ENCODE assay signal across 8 mouse cellular contexts in genomic region chr15:31601646-31602374, GRCm38 (mm10). TPM values are rescaled to one million over a fixed set of nuclear protein-coding genes. Genes with fewer than 3 reads are reported as not detected.
A peak's percentile ranks its signal among the peaks of the same experiment; 100 is the strongest.
DNase-seq lines count a peak whose midpoint lies in the region; ATAC-seq and TF ChIP-seq lines count a peak whose summit lies in the region.

Cct5 (minus strand) TSS chr15:31601804.
Fam173b (plus strand) TSS chr15:31601852.

- peak within 1 kb of the TSS; percentile 84 for H3K27ac ChIP-seq in heart, embryonic 11.5 days (ENCODE audit: low read depth, low read length)
- H3K27ac ChIP-seq in kidney, embryonic 16.5 days (ENCODE audit: low read length): peak within 1 kb of the TSS; percentile 83
- peak within 1 kb of the TSS; percentile 72 for H3K27ac ChIP-seq in liver, adult 2 months (replicated peaks; ENCODE audit: insufficient read depth, low read depth, low read length)

- H3K79me3 ChIP-seq in C2C12 (ENCODE audit: low read depth): peaks cover 52% of the 10 kb centered on the region

- H3ac ChIP-seq in C2C12 (ENCODE audit: control insufficient read depth, insufficient read length, low read depth) (peak within 1 kb of the TSS; percentile 84), myocyte (ENCODE audit: control insufficient read depth, insufficient read length) (peak within 1 kb of the TSS; percentile 93)

- peaks cover 74% of the 10 kb centered on the region for H3K79me2 ChIP-seq in C2C12 (ENCODE audit: control insufficient read depth, insufficient read depth)
- peaks cover 23% of the 10 kb centered on the region for H3K79me2 ChIP-seq in liver, adult 2 months (ENCODE audit: control insufficient read depth, insufficient read depth, low read length)
- peaks cover 54% of the 10 kb centered on the region for H3K79me2 ChIP-seq in myocyte (ENCODE audit: control insufficient read depth, insufficient read depth)

- WGBS in heart, embryonic 11.5 days (ENCODE audit: insufficient replicate concordance): under 1% methylated on average over 63 of the region's 63 CpGs
- WGBS in kidney, embryonic 16.5 days: under 1% methylated on average over 63 of the region's 63 CpGs
- under 1% methylated on average over 63 of the region's 63 CpGs for WGBS in liver, adult 2 months

- peak within 1 kb of the TSS; percentile 99 for H3K4me3 ChIP-seq in C2C12 (ENCODE audit: insufficient read depth, poor library complexity, severe bottlenecking)
- H3K4me3 ChIP-seq in erythroblast, embryonic 14.5 days (replicated peaks): peak within 1 kb of the TSS; percentile 79
- peak within 1 kb of the TSS; percentile 85 for H3K4me3 ChIP-seq in heart, embryonic 11.5 days (ENCODE audit: low read depth, low read length)
- peak within 1 kb of the TSS; percentile 67 for H3K4me3 ChIP-seq in kidney, embryonic 16.5 days (ENCODE audit: low read length)
- peak within 1 kb of the TSS; percentile 97 for H3K4me3 ChIP-seq in liver, adult 2 months (ENCODE audit: insufficient read depth, low read depth, low read length)
- H3K4me3 ChIP-seq in myocyte: peak within 1 kb of the TSS; percentile 95

- H3K27me3 ChIP-seq in C2C12 (ENCODE audit: control insufficient read depth, insufficient read depth, insufficient read length): no peaks in the 10 kb centered on the region
- H3K27me3 ChIP-seq in erythroblast, embryonic 14.5 days (ENCODE audit: control insufficient read depth): no peaks in the 10 kb centered on the region
- H3K27me3 ChIP-seq in heart, embryonic 11.5 days (ENCODE audit: control insufficient read depth, insufficient read depth, low read length): no peaks in the 10 kb centered on the region
- no peaks in the 10 kb centered on the region for H3K27me3 ChIP-seq in kidney, embryonic 16.5 days (ENCODE audit: insufficient read depth, low read length)
- no peaks in the 10 kb centered on the region for H3K27me3 ChIP-seq in liver, adult 2 months (ENCODE audit: control insufficient read depth, insufficient read depth, low read length)
- H3K27me3 ChIP-seq in myocyte (ENCODE audit: control insufficient read depth, insufficient read depth, insufficient read length): no peaks in the 10 kb centered on the region
- H3K27me3 ChIP-seq in splenic B cell, adult 2 months (ENCODE audit: control insufficient read depth, insufficient read depth, low read length, poor library complexity, severe bottlenecking): no peaks in the 10 kb centered on the region

- peak; percentile 86 for TF ChIP-seq POLR2A in brain, embryonic 14.5 days (IDR thresholded peaks at IDR 0.05; ENCODE audit: borderline replicate concordance, extremely low read depth, insufficient read depth, insufficient read length, poor library complexity, severe bottlenecking)
- peak; percentile 86 for TF ChIP-seq POLR2A in liver, adult 2 months (IDR thresholded peaks at IDR 0.05; ENCODE audit: extremely low read depth, insufficient read depth, low read length)
- TF ChIP-seq POLR2A in myocyte (IDR thresholded peaks at IDR 0.05; ENCODE audit: insufficient read length, low read depth): peak; percentile 96

- no peaks in the 10 kb centered on the region for H3K9me3 ChIP-seq in erythroblast, embryonic 14.5 days (ENCODE audit: control insufficient read depth, low read length)
- H3K9me3 ChIP-seq in heart, embryonic 11.5 days (replicated peaks; ENCODE audit: control insufficient read depth, low read length): no peaks in the 10 kb centered on the region
- H3K9me3 ChIP-seq in kidney, embryonic 16.5 days (ENCODE audit: low read length): no peaks in the 10 kb centered on the region

- no peak for TF ChIP-seq CTCF in C2C12 (IDR thresholded peaks at IDR 0.05; ENCODE audit: control insufficient read depth, insufficient read depth, insufficient read length)
- no peak for TF ChIP-seq CTCF in brain, embryonic 14.5 days (IDR thresholded peaks at IDR 0.05; ENCODE audit: borderline replicate concordance, extremely low read depth, insufficient read depth, insufficient read length)
- no peak for TF ChIP-seq CTCF in liver, adult 2 months (IDR thresholded peaks at IDR 0.05; ENCODE audit: low read depth, low read length)

- H3K4me2 ChIP-seq in heart, embryonic 11.5 days: peak within 1 kb of the TSS; percentile 95
- H3K4me2 ChIP-seq in kidney, embryonic 16.5 days (replicated peaks; ENCODE audit: low read depth, low read length): peak within 1 kb of the TSS; percentile 95
- peak within 1 kb of the TSS; percentile 97 for H3K4me2 ChIP-seq in myocyte (ENCODE audit: low read depth)

- peak; percentile 99 for DNase-seq in brain, embryonic 14.5 days (ENCODE audit: low read depth)
- DNase-seq in liver, adult 2 months (ENCODE audit: extremely low read depth, low read depth, low spot score): peak; percentile 85
- DNase-seq in splenic B cell, adult 2 months (ENCODE audit: low read depth, low spot score): peak; percentile 99

- peak; percentile 85 for ATAC-seq in heart, embryonic 11.5 days (replicated peaks; ENCODE audit: insufficient number of reproducible peaks, low FRiP score, low TSS enrichment)
- peak; percentile 91 for ATAC-seq in kidney, embryonic 16.5 days (ENCODE audit: low FRiP score, low TSS enrichment)

- H3K36me3 ChIP-seq in C2C12 (ENCODE audit: control insufficient read depth, insufficient read depth) (peaks cover 26% of the 10 kb centered on the region), myocyte (ENCODE audit: control insufficient read depth, insufficient read depth) (peaks cover 14% of the 10 kb centered on the region)
- peaks cover 26% of the 10 kb centered on the region for H3K36me3 ChIP-seq in erythroblast, embryonic 14.5 days (ENCODE audit: control insufficient read depth)
- H3K36me3 ChIP-seq in heart, embryonic 11.5 days (ENCODE audit: control insufficient read depth, insufficient read depth, low read length): 0 out of 2 replicates have a peak, but pooled peaks cover 5% of the 10 kb centered on the region
- peaks cover 9% of the 10 kb centered on the region for H3K36me3 ChIP-seq in kidney, embryonic 16.5 days (ENCODE audit: insufficient read depth, low read length)
- peaks cover 10% of the 10 kb centered on the region for H3K36me3 ChIP-seq in liver, adult 2 months (ENCODE audit: control insufficient read depth, insufficient read depth, low read length)
- no peaks in the 10 kb centered on the region; the same call in 1 of the 2 replicates for H3K36me3 ChIP-seq in splenic B cell, adult 2 months (ENCODE audit: control insufficient read depth, insufficient read depth, low read length, poor library complexity, severe bottlenecking)

- peak within 1 kb of the TSS; percentile 93 for H3K9ac ChIP-seq in heart, embryonic 11.5 days (ENCODE audit: low read depth, low read length)
- peak within 1 kb of the TSS; percentile 94 for H3K9ac ChIP-seq in kidney, embryonic 16.5 days (replicated peaks; ENCODE audit: low read length)
- peak within 1 kb of the TSS; percentile 98 for H3K9ac ChIP-seq in liver, adult 2 months (ENCODE audit: low read depth, low read length)

- H3K4me1 ChIP-seq in erythroblast, embryonic 14.5 days (ENCODE audit: control insufficient read depth): peaks cover 41% of the 10 kb centered on the region
- peaks cover 21% of the 10 kb centered on the region for H3K4me1 ChIP-seq in heart, embryonic 11.5 days (ENCODE audit: control insufficient read depth, insufficient read depth, low read length)
- H3K4me1 ChIP-seq in kidney, embryonic 16.5 days (ENCODE audit: insufficient read depth, low read length): peaks cover 25% of the 10 kb centered on the region
- peaks cover 15% of the 10 kb centered on the region for H3K4me1 ChIP-seq in liver, adult 2 months (ENCODE audit: control insufficient read depth, insufficient read depth, low read length)

TF ChIP-seq in C2C12, 6 proteins besides CTCF, POLR2A, EP300 and RAD21:
- TF ChIP-seq MAX (IDR thresholded peaks at IDR 0.05): peak; percentile 5
- no peak for TF ChIP-seq MYOG (IDR thresholded peaks at IDR 0.05; ENCODE audit: control insufficient read depth, extremely low read depth, insufficient read length)

TF ChIP-seq in myocyte, 11 proteins besides CTCF, POLR2A, EP300 and RAD21:
- TF ChIP-seq USF1 (IDR thresholded peaks at IDR 0.05; ENCODE audit: low read depth): no peak
- TF ChIP-seq TCF12 (IDR thresholded peaks at IDR 0.05; ENCODE audit: insufficient read depth, poor library complexity, severe bottlenecking): no peak
- peak; percentile 63 for TF ChIP-seq SRF (IDR thresholded peaks at IDR 0.05; ENCODE audit: control insufficient read depth, insufficient read length, low read depth)
- no peak for TF ChIP-seq MAX (IDR thresholded peaks at IDR 0.05; ENCODE audit: low read depth)
- TF ChIP-seq CEBPB (IDR thresholded peaks at IDR 0.05; ENCODE audit: insufficient read depth, poor library complexity, severe bottlenecking): no peak
- TF ChIP-seq MYOD1 (IDR thresholded peaks at IDR 0.05; ENCODE audit: control insufficient read depth in 1 of 3, insufficient read length in 2 of 3, low read depth in 2 of 3): no peak
- peak in 2 of 3 experiments; percentile 1 to 18 for TF ChIP-seq MYOG (IDR thresholded peaks at IDR 0.05; ENCODE audit: control insufficient read depth in 1 of 3, insufficient read depth in 1 of 3, insufficient read length in 2 of 3, low read depth in 2 of 3)
- no peak for TF ChIP-seq TCF3 (IDR thresholded peaks at IDR 0.05; ENCODE audit: insufficient read length, low read depth)
- peak; percentile 70 for TF ChIP-seq E2F4 (IDR thresholded peaks at IDR 0.05; ENCODE audit: insufficient read depth)
- TF ChIP-seq POLR2AphosphoS2 (IDR thresholded peaks at IDR 0.05; ENCODE audit: insufficient read length, low read depth): peak; percentile 98
- TF ChIP-seq REST (IDR thresholded peaks at IDR 0.05; ENCODE audit: insufficient read depth, insufficient read length): peak; percentile 15

RNA-seq across cellular contexts. Expression of gene Cct5, which starts in this region (rescaled TPM):
- polyA plus RNA-seq in C2C12 (2012; fragmentation: generic; extraction: Trizol) (619 TPM), myocyte (2012; fragmentation: generic; extraction: Trizol) (521 TPM)
- polyA plus RNA-seq in brain, embryonic 14.5 days (2012; rRNA removed): 354 and 372 TPM in 2 replicates
- 2.6 and 3.0 TPM in 2 replicates for polyA plus RNA-seq in erythroblast, embryonic 14.5 days (2012)
- 455 and 458 TPM in 2 replicates for polyA plus RNA-seq in heart, embryonic 11.5 days (2014; fragmentation: Nextera tagmentation; extraction: Ambion mirVana)
- polyA plus RNA-seq in kidney, embryonic 16.5 days (2015; fragmentation: Nextera tagmentation; extraction: Ambion mirVana): 556 and 574 TPM in 2 replicates
- total RNA-seq in liver, adult 2 months (2014; rRNA removed): 180 and 184 TPM in 2 replicates
- polyA plus RNA-seq in liver, adult 2 months (2012; rRNA removed): 72.8 and 73.6 TPM in 2 replicates

RNA-seq across cellular contexts. Expression of gene Fam173b, which starts in this region (rescaled TPM):
- polyA plus RNA-seq in C2C12 (2012; fragmentation: generic; extraction: Trizol) (34.0 TPM), myocyte (2012; fragmentation: generic; extraction: Trizol) (37.8 TPM)
- 13.4 and 14.9 TPM in 2 replicates for polyA plus RNA-seq in brain, embryonic 14.5 days (2012; rRNA removed)
- 0.48 and 0.71 TPM in 2 replicates for polyA plus RNA-seq in erythroblast, embryonic 14.5 days (2012)
- polyA plus RNA-seq in heart, embryonic 11.5 days (2014; fragmentation: Nextera tagmentation; extraction: Ambion mirVana): 13.3 and 16.1 TPM in 2 replicates
- 14.2 and 14.8 TPM in 2 replicates for polyA plus RNA-seq in kidney, embryonic 16.5 days (2015; fragmentation: Nextera tagmentation; extraction: Ambion mirVana)
- 20.1 and 20.4 TPM in 2 replicates for total RNA-seq in liver, adult 2 months (2014; rRNA removed)
- polyA plus RNA-seq in liver, adult 2 months (2012; rRNA removed): 8.5 and 13.7 TPM in 2 replicates

Comparison
In these comparisons a context has a peak if more than half of its experiments do, and no peak if none do; other contexts are left out.
1. Peak in every context shown above with its lines: DNase-seq, ATAC-seq, H3K4me3 ChIP-seq and H3K27ac ChIP-seq.
2. RNA of gene Cct5 (polyA plus RNA-seq): 619 TPM in C2C12 (single experiment), 556 to 574 TPM in kidney, embryonic 16.5 days, 521 TPM in myocyte (single experiment), 455 to 458 TPM in heart, embryonic 11.5 days, 354 to 372 TPM in brain, embryonic 14.5 days and 72.8 to 73.6 TPM in liver, adult 2 months; 2.6 to 3.0 TPM in erythroblast, embryonic 14.5 days; every median in the first group is over 10 times any median in the second.